ENCODE assay signal across 11 mouse cellular contexts in the genomic region with DNA sequence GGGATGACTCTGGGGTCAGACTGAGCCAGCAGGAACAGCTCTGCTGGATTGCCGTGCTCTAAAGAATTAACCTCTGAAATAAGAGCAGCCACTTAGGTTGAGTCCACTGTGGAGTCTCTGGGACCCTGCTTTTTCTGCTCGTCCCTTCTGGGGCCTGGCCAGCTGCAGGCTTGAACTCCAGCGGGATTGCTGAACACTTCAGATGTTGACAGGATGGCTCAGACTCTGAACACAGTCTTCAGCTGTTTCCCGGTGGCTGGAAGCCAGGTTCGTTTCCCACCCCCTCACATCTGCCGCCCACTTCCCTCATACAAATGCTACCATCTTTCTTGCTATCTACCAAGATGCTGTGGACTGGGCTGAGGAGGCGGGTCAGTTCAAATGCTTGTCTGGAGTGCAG.
DNase-seq lines count a peak whose midpoint lies in the region; ATAC-seq and TF ChIP-seq lines count a peak whose summit lies in the region.
"Had no signal": no experiment of that assay in that cellular context is flagged by ENCODE, and none has a peak within 500 bp of the region (broad histone marks: within the 10 kb centered on the region; RNA-seq: fewer than 3 reads in every experiment).

No protein-coding gene starts in this region.

- no peak for TF ChIP-seq CTCF in lung, embryonic 14.5 days (IDR thresholded peaks at IDR 0.05; ENCODE audit: low read depth)

- no peak overlapping the region for H3K4me3 ChIP-seq in heart, embryonic 10.5 days
- no peak overlapping the region for H3K4me3 ChIP-seq in lung, embryonic 14.5 days (ENCODE audit: low read depth, low read length)
- no peak overlapping the region for H3K4me3 ChIP-seq in brown adipose tissue, adult 24 weeks (ENCODE audit: insufficient read depth, low read depth, low read length)
- H3K4me3 ChIP-seq: myocyte had no signal

- DNase-seq in heart, postnatal 14 days, result peak; percentile 46 to 52
- DNase-seq in heart, embryonic 10.5 days (ENCODE audit: low spot score), result no peak
- DNase-seq in lung, embryonic 14.5 days, result peak; percentile 77
- no peak for DNase-seq in lung, postnatal 36 days
- DNase-seq in brain, adult 2 months (ENCODE audit: low read depth, low spot score), result peak; percentile 51
- no peak for DNase-seq in cerebellum, adult 11-12 months
- DNase-seq: thymus, postnatal 36 days had no signal

- intact Hi-C loops in heart, postnatal 14 days (cut with DNase I), result no loop called here

- 27% methylated on average over 7 of the region's 7 CpGs for WGBS in heart, embryonic 10.5 days
- WGBS in lung, embryonic 14.5 days, result 8% methylated on average over 7 of the region's 7 CpGs

- no peaks in the 10 kb centered on the region for H3K36me3 ChIP-seq in heart, embryonic 10.5 days
- no peaks in the 10 kb centered on the region for H3K36me3 ChIP-seq in lung, embryonic 14.5 days (ENCODE audit: insufficient read depth)

- no peak overlapping the region for H3K27ac ChIP-seq in heart, embryonic 10.5 days
- H3K27ac ChIP-seq in lung, embryonic 14.5 days (ENCODE audit: low read depth), result no peak overlapping the region
- H3K27ac ChIP-seq in brown adipose tissue, adult 24 weeks (replicated peaks; ENCODE audit: low read depth, low read length), result peak overlapping the region; percentile 51; the same call in 1 of the 2 replicates
- H3K27ac ChIP-seq: macrophage had no signal

- no peak overlapping the region for H3K4me2 ChIP-seq in lung, embryonic 14.5 days

- no peaks in the 10 kb centered on the region for H3K9me3 ChIP-seq in heart, embryonic 10.5 days
- H3K9me3 ChIP-seq in lung, embryonic 14.5 days (ENCODE audit: low read depth, low read length), result no peaks in the 10 kb centered on the region

- peaks cover 16% of the 10 kb centered on the region; the same call in 1 of the 2 replicates for H3K27me3 ChIP-seq in heart, embryonic 10.5 days (ENCODE audit: insufficient read depth, poor library complexity, severe bottlenecking)
- H3K27me3 ChIP-seq in lung, embryonic 14.5 days (ENCODE audit: insufficient read depth, low read length), result no peaks in the 10 kb centered on the region

- H3K9ac ChIP-seq in lung, embryonic 14.5 days, result no peak overlapping the region

- ATAC-seq in lung, embryonic 14.5 days (ENCODE audit: insufficient read depth), result peak; percentile 69
- ATAC-seq: inflammation-experienced regulatory T-cells, adult 6 months had no signal

- peaks cover 10% of the 10 kb centered on the region for H3K4me1 ChIP-seq in heart, embryonic 10.5 days
- H3K4me1 ChIP-seq in lung, embryonic 14.5 days (ENCODE audit: insufficient read depth), result no peaks in the 10 kb centered on the region
- H3K4me1 ChIP-seq in brown adipose tissue, adult 24 weeks (ENCODE audit: control insufficient read depth, insufficient read depth, insufficient read length, low read length), result peaks cover 27% of the 10 kb centered on the region

Comparison
In these comparisons a context has a peak if more than half of its experiments do, and no peak if none do; other contexts are left out.
1. DNase-seq: peak in heart, postnatal 14 days (2 of 2), lung, embryonic 14.5 days (single experiment) and brain, adult 2 months (single experiment); none in heart, embryonic 10.5 days (single experiment), lung, postnatal 36 days (single experiment) and cerebellum, adult 11-12 months (single experiment).